Mouse (Mus musculus): Measurements from ENCODE around the gene Ecm1.

GRCm38 (mm10) chr3:95785501-95785900 lies 46.1 kb upstream of the Ecm1 start:
- no peak for TF ChIP-seq CTCF (IDR thresholded peaks at IDR 0.05)
- TF ChIP-seq EP300 (IDR thresholded peaks at IDR 0.05), result no peak

Measured in lung, postnatal 0 days (tissue).